Mouse (Mus musculus) kidney, adult 2 months (tissue): ENCODE measurements around the gene Meis1. TPM values are rescaled to one million over a fixed set of nuclear protein-coding genes. Genes with fewer than 3 reads are reported as not detected.

Source experiments
- DNase-seq: peaks from one replicate; pipeline ENCODE4 v3.0.0; 2021
- H3K27ac ChIP-seq: fragments of 200-500 bp; 2 replicates; pipeline ENCODE4 v1.5.1; 2012; ENCODE audit warnings: low read depth, low read length, control low read depth, inconsistent platforms; ENCODE audit not compliant: insufficient read depth
- H3K27me3 ChIP-seq: fragments of 200-500 bp; replicated peaks from 2 replicates; pipeline ENCODE4 v1.6.1; 2012; ENCODE audit warnings: mild to moderate bottlenecking, moderate library complexity, low read length, inconsistent platforms; ENCODE audit not compliant: control insufficient read depth, insufficient read depth
- H3K36me3 ChIP-seq: fragments of 200-500 bp; 2 replicates; pipeline ENCODE4 v1.6.1; 2012; ENCODE audit warnings: mild to moderate bottlenecking, moderate library complexity, low read length, inconsistent platforms; ENCODE audit not compliant: control insufficient read depth, insufficient read depth
- H3K4me1 ChIP-seq: fragments of 200-500 bp; 2 replicates; pipeline ENCODE4 v1.6.1; 2011; ENCODE audit warnings: low read length; ENCODE audit not compliant: control insufficient read depth, insufficient read depth
- H3K4me3 ChIP-seq: fragments of 200-500 bp; 2 replicates; pipeline ENCODE4 v1.5.1; 2011; ENCODE audit warnings: mild to moderate bottlenecking, low read depth, low read length, control low read depth; ENCODE audit not compliant: insufficient read depth
- CTCF ChIP-seq: fragments of 200-500 bp; conservative IDR thresholded peaks from 2 replicates; pipeline ENCODE4 v1.5.1; 2011; ENCODE audit warnings: low read depth, mild to moderate bottlenecking, control low read depth, low read length, moderate library complexity, mixed read lengths; ENCODE audit not compliant: insufficient read depth, insufficient read length
- POLR2A ChIP-seq: fragments of 200-500 bp; IDR thresholded peaks from one replicate; pipeline ENCODE4 v1.6.1; 2011; ENCODE audit warnings: low read depth, low read length, control low read depth
- WGBS: fragments of 180-500 bp; shearing (Covaris S2); methylation state at CpG from one replicate; pipeline ENCODE4 v1.1.7; 2018; 5-methylcytosine and 5-hydroxymethylcytosine counted together
- polyA plus RNA-seq: library from polyadenylated mRNA; depleted of rRNA; stranded (reverse); fragments of >200 nt; gene quantifications from 2 replicates; pipeline ENCODE4 v1.2.3, GENCODE M21; 2012

Gene Meis1
- polyA plus RNA-seq, 1 experiment: 6.2 TPM

- 11% methylated on average over 18 of the region's 18 CpGs for WGBS
- H3K27ac ChIP-seq: peak overlapping the region; percentile 43; the same call in 1 of the 2 replicates
- peak; percentile 10 for DNase-seq
- 0 out of 2 replicates have a peak, but pooled peaks cover 2% of the 10 kb centered on the region for H3K4me1 ChIP-seq
- peaks cover 6% of the 10 kb centered on the region; the same call in 1 of the 2 replicates for H3K27me3 ChIP-seq
- TF ChIP-seq POLR2A: no peak
- no peak for TF ChIP-seq CTCF
- no peaks in the 10 kb centered on the region for H3K36me3 ChIP-seq
- H3K4me3 ChIP-seq: no peak overlapping the region; the same call in 1 of the 2 replicates
Observed at GRCm38 (mm10) chr11:18874278-18875000, 144.3 kb downstream of the Meis1 start.

- Histone ChIP-seq H3K27me3 (peaks cover 6% of the 10 kb centered on the region; the same call in 1 of the 2 replicates), H3K27ac (0 out of 2 replicates have a peak overlapping the region, but pooled peaks have one; percentile 43), H3K4me3 (no peak overlapping the region), H3K36me3 (no peaks in the 10 kb centered on the region), H3K4me1 (0 out of 2 replicates have a peak, but pooled peaks cover 2% of the 10 kb centered on the region)
- 18% methylated on average over 9 of the region's 9 CpGs for WGBS
- no peak for TF ChIP-seq POLR2A
- no peak for TF ChIP-seq CTCF
- DNase-seq: peak; percentile 35
Observed at GRCm38 (mm10) chr11:18873451-18874277, 145.1 kb downstream of the Meis1 start.

DNA sequence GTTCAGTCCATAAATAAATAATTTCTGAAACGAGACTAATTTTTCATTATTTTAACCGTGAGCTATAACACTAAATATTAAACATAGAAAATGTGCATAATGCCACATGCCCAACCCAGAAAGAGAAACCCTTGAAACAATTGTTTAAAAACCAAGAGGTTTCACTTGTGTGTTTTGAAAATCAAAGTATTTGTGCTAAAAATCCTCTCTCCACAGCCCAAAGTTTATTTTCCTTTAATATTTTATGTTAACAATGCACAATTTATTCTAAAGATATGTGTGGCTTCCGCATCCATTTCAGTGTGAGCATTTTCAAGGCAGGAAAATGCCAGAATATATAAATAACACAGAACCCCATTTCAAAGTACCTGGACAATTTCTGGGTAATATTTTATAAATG, 146.0 kb downstream of the Meis1 start:
- Histone ChIP-seq H3K4me1 (0 out of 2 replicates have a peak, but pooled peaks cover 2% of the 10 kb centered on the region), H3K27me3 (peaks cover 6% of the 10 kb centered on the region), H3K36me3 (no peaks in the 10 kb centered on the region), H3K4me3 (no peak overlapping the region), H3K27ac (no peak overlapping the region)
- 41% methylated on average over 3 of the region's 3 CpGs for WGBS
- no peak for TF ChIP-seq POLR2A
- TF ChIP-seq CTCF: no peak
- DNase-seq: no peak

- Histone ChIP-seq H3K36me3 (no peaks in the 10 kb centered on the region), H3K4me3 (peak overlapping the region; percentile 25; the same call in 1 of the 2 replicates), H3K27me3 (peaks cover 6% of the 10 kb centered on the region), H3K4me1 (0 out of 2 replicates have a peak, but pooled peaks cover 2% of the 10 kb centered on the region), H3K27ac (0 out of 2 replicates have a peak overlapping the region, but pooled peaks have one; percentile 42)
- WGBS: 20% methylated on average over 12 of the region's 12 CpGs
- no peak for DNase-seq
- TF ChIP-seq POLR2A: no peak
- TF ChIP-seq CTCF: no peak
Observed at GRCm38 (mm10) chr11:18872118-18872751, 146.6 kb downstream of the Meis1 start.

GRCm38 (mm10) chr11:18871170-18872081, 147.4 kb downstream of the Meis1 start:
- TF ChIP-seq CTCF: no peak
- no peak for TF ChIP-seq POLR2A
- Histone ChIP-seq H3K36me3 (no peaks in the 10 kb centered on the region), H3K4me3 (peak overlapping the region; percentile 25), H3K27ac (peak overlapping the region; percentile 61), H3K4me1 (no peaks in the 10 kb centered on the region), H3K27me3 (peaks cover 4% of the 10 kb centered on the region)
- peak; percentile 24 for DNase-seq
- 5% methylated on average over 58 of the region's 58 CpGs for WGBS

GRCm38 (mm10) chr11:18870121-18870931, 148.5 kb downstream of the Meis1 start:
- H3K27me3 ChIP-seq: peaks cover 4% of the 10 kb centered on the region; the same call in 1 of the 2 replicates
- H3K4me1 ChIP-seq: no peaks in the 10 kb centered on the region
- TF ChIP-seq POLR2A: no peak
- TF ChIP-seq CTCF: no peak
- 24% methylated on average over 25 of the region's 25 CpGs for WGBS
- peak; percentile 25 for DNase-seq
- no peaks in the 10 kb centered on the region for H3K36me3 ChIP-seq
- H3K27ac ChIP-seq: peak overlapping the region; percentile 51
- H3K4me3 ChIP-seq: no peak overlapping the region
